14 mouse cellular contexts compared by ENCODE assay signal in genomic region chr12:105084816-105085215, GRCm38 (mm10). TPM values are rescaled to one million over a fixed set of nuclear protein-coding genes. Genes with fewer than 3 reads are reported as not detected.
A peak's percentile ranks its signal among the peaks of the same experiment; 100 is the strongest.
DNase-seq lines count a peak whose midpoint lies in the region; ATAC-seq lines count a peak whose summit lies in the region.
"Had no signal": no experiment of that assay in that cellular context is flagged by ENCODE, and none has a peak within 500 bp of the region (broad histone marks: within the 10 kb centered on the region; RNA-seq: fewer than 3 reads in every experiment).

No protein-coding gene starts in this region.

- no peaks in the 10 kb centered on the region for H3K27me3 ChIP-seq in midbrain, embryonic 11.5 days (ENCODE audit: control insufficient read depth, insufficient read depth, low read length)
- no peaks in the 10 kb centered on the region for H3K27me3 ChIP-seq in midbrain, embryonic 15.5 days (replicated peaks)
- H3K27me3 ChIP-seq: embryonic facial prominence, embryonic 13.5 days; embryonic facial prominence, embryonic 15.5 days; forebrain, embryonic 12.5 days had no signal

- peaks cover 5% of the 10 kb centered on the region; the same call in 1 of the 2 replicates for H3K4me1 ChIP-seq in midbrain, embryonic 11.5 days (ENCODE audit: control insufficient read depth, insufficient read depth, low read length)
- H3K4me1 ChIP-seq in midbrain, embryonic 15.5 days, result 0 out of 2 replicates have a peak, but pooled peaks cover 4% of the 10 kb centered on the region
- H3K4me1 ChIP-seq: embryonic facial prominence, embryonic 13.5 days; embryonic facial prominence, embryonic 15.5 days had no signal

- H3K9me3 ChIP-seq in midbrain, embryonic 11.5 days (ENCODE audit: control insufficient read depth, low read length), result no peaks in the 10 kb centered on the region
- no peaks in the 10 kb centered on the region for H3K9me3 ChIP-seq in midbrain, embryonic 15.5 days
- H3K9me3 ChIP-seq: embryonic facial prominence, embryonic 13.5 days; embryonic facial prominence, embryonic 15.5 days; forebrain, embryonic 10.5 days; forebrain, embryonic 12.5 days had no signal

- H3K4me2 ChIP-seq in midbrain, embryonic 11.5 days, result no peak overlapping the region
- H3K4me2 ChIP-seq in midbrain, embryonic 15.5 days, result no peak overlapping the region
- H3K4me2 ChIP-seq: embryonic facial prominence, embryonic 13.5 days; embryonic facial prominence, embryonic 15.5 days; forebrain, embryonic 12.5 days had no signal

- ATAC-seq in midbrain, embryonic 11.5 days (ENCODE audit: low FRiP score), result no peak
- no peak for ATAC-seq in midbrain, embryonic 15.5 days (replicated peaks)
- ATAC-seq: forebrain, embryonic 14.5 days; forebrain, embryonic 16.5 days had no signal

- 87% methylated on average over 6 of the region's 6 CpGs for WGBS in midbrain, embryonic 11.5 days
- WGBS in midbrain, embryonic 15.5 days, result 82% methylated on average over 6 of the region's 6 CpGs

- no peaks in the 10 kb centered on the region for H3K36me3 ChIP-seq in midbrain, embryonic 11.5 days (ENCODE audit: control insufficient read depth, insufficient read depth, low read length)
- H3K36me3 ChIP-seq in midbrain, embryonic 15.5 days (replicated peaks), result no peaks in the 10 kb centered on the region
- H3K36me3 ChIP-seq: embryonic facial prominence, embryonic 13.5 days; embryonic facial prominence, embryonic 15.5 days; forebrain, embryonic 10.5 days; forebrain, embryonic 12.5 days had no signal

- no peak overlapping the region for H3K27ac ChIP-seq in midbrain, embryonic 11.5 days (ENCODE audit: low read depth, low read length)
- H3K27ac ChIP-seq in midbrain, embryonic 15.5 days, result no peak overlapping the region
- H3K27ac ChIP-seq: embryonic facial prominence, embryonic 13.5 days; embryonic facial prominence, embryonic 15.5 days; forebrain, embryonic 10.5 days; forebrain, embryonic 12.5 days had no signal

- H3K9ac ChIP-seq in midbrain, embryonic 11.5 days (ENCODE audit: low read length), result no peak overlapping the region
- no peak overlapping the region for H3K9ac ChIP-seq in midbrain, embryonic 15.5 days
- H3K9ac ChIP-seq: embryonic facial prominence, embryonic 13.5 days; embryonic facial prominence, embryonic 15.5 days; forebrain, embryonic 12.5 days had no signal

- no peak overlapping the region for H3K4me3 ChIP-seq in midbrain, embryonic 11.5 days (ENCODE audit: low read depth, low read length)
- H3K4me3 ChIP-seq in midbrain, embryonic 15.5 days, result no peak overlapping the region
- H3K4me3 ChIP-seq: embryonic facial prominence, embryonic 13.5 days; embryonic facial prominence, embryonic 15.5 days; erythroblast, embryonic 14.5 days; forebrain, embryonic 10.5 days; forebrain, embryonic 12.5 days had no signal

- peak; percentile 51 for DNase-seq in adrenal gland, adult 8-10 months
- DNase-seq in adrenal gland, adult 18-20 months (ENCODE audit: low spot score in 2 of 2), result no peak
- DNase-seq in adrenal gland, postnatal 36 days, result peak; percentile 11 to 47
- no peak for DNase-seq in adrenal gland, postnatal 10 days
- DNase-seq in midbrain, embryonic 11.5 days (ENCODE audit: low spot score, missing footprints), result peak; percentile 57
- DNase-seq: embryo, embryonic 11 days had no signal

RNA-seq across cellular contexts. Expression of gene Glrx5, which starts 52.3 kb away (rescaled TPM):
- total RNA-seq in adrenal gland, adult 8-10 months (2022), result 100 to 1,000 TPM; 132 to 279 (median 202) TPM
- total RNA-seq in adrenal gland, adult 18-20 months (2021), result 100 to 1,000 TPM; 115 to 227 TPM
- 100 to 1,000 TPM; 159 to 254 TPM for total RNA-seq in adrenal gland, postnatal 36 days (2021)
- total RNA-seq in adrenal gland, postnatal 10 days (2021), result 100 to 1,000 TPM; 158 to 160 TPM
- 186 and 197 TPM in 2 replicates for polyA plus RNA-seq in midbrain, embryonic 11.5 days (2014; fragmentation: Nextera tagmentation; extraction: Ambion mirVana)
- 143 and 144 TPM in 2 replicates for polyA plus RNA-seq in midbrain, embryonic 15.5 days (2015; fragmentation: Nextera tagmentation; extraction: Ambion mirVana)

Comparison
In these comparisons a context has a peak if more than half of its experiments do, and no peak if none do; other contexts are left out.
1. DNase-seq: peak in adrenal gland, adult 8-10 months (single experiment), adrenal gland, postnatal 36 days (2 of 2) and midbrain, embryonic 11.5 days (single experiment); none in adrenal gland, adult 18-20 months (0 of 2) and adrenal gland, postnatal 10 days (single experiment).